Mouse (Mus musculus) kidney, postnatal 0 days (tissue): Measurements from ENCODE around the gene Pecam1. TPM values are rescaled to one million over a fixed set of nuclear protein-coding genes. Genes with fewer than 3 reads are reported as not detected.

Experiments
- ATAC-seq: fragments of 200-750 bp; cut with Nextera tagmentation; replicated peaks from 2 replicates; pipeline ENCODE4 v1.8.0; 2017; ENCODE audit warnings: low read depth, moderate number of reproducible peaks, moderate TSS enrichment, moderate library complexity; ENCODE audit not compliant: low FRiP score
- DNase-seq: peaks from one replicate; pipeline ENCODE4 v3.0.0-alpha.2; 2016; ENCODE audit warnings: low spot score
- H3K27ac ChIP-seq: fragments of 300-500 bp; sonication (generic); 2 replicates; pipeline ENCODE4 v1.5.1; 2014; ENCODE audit warnings: mild to moderate bottlenecking
- H3K27me3 ChIP-seq: fragments of 300-500 bp; sonication (generic); 2 replicates; pipeline ENCODE4 v1.6.1; 2014; ENCODE audit warnings: low read length, mixed read lengths; ENCODE audit not compliant: insufficient read depth
- H3K36me3 ChIP-seq: fragments of 300-500 bp; sonication (generic); 2 replicates; pipeline ENCODE4 v1.6.1; 2014; ENCODE audit warnings: low read length, mixed read lengths; ENCODE audit not compliant: insufficient read depth
- H3K4me1 ChIP-seq: fragments of 300-500 bp; sonication (generic); replicated peaks from 2 replicates; pipeline ENCODE4 v1.6.1; 2014; ENCODE audit warnings: antibody characterized with exemption, low read length, mixed read lengths; ENCODE audit not compliant: insufficient read depth
- H3K4me2 ChIP-seq: fragments of 300-500 bp; sonication (generic); 2 replicates; pipeline ENCODE4 v1.6.1; 2014; ENCODE audit warnings: mild to moderate bottlenecking, low read length, moderate library complexity, mixed read lengths
- H3K4me3 ChIP-seq: fragments of 300-500 bp; sonication (generic); replicated peaks from 2 replicates; pipeline ENCODE4 v1.5.1; 2014; ENCODE audit warnings: low read depth, low read length
- H3K9ac ChIP-seq: fragments of 300-500 bp; sonication (generic); 2 replicates; pipeline ENCODE4 v1.6.1; 2014; ENCODE audit warnings: low read depth, low read length
- H3K9me3 ChIP-seq: fragments of 300-500 bp; sonication (generic); replicated peaks from 2 replicates; pipeline ENCODE4 v1.6.1; 2016; ENCODE audit warnings: low read length, inconsistent platforms, mixed read lengths
- CTCF ChIP-seq: IDR thresholded peaks from 2 replicates; pipeline ENCODE4 v1.5.1; 2016; ENCODE audit warnings: antibody characterized with exemption, low read depth, mild to moderate bottlenecking, moderate library complexity
- WGBS: fragments of 180-500 bp; shearing (Covaris S2); extraction: QIAGEN DNeasy Blood & Tissue Kit; methylation state at CpG from one replicate; pipeline ENCODE4 v1.1.7; 2014; 5-methylcytosine and 5-hydroxymethylcytosine counted together
- polyA plus RNA-seq: library from polyadenylated mRNA; unstranded; fragments of >200 nt; fragmentation: Nextera tagmentation; extraction: Ambion mirVana; gene quantifications from 2 replicates; pipeline ENCODE4 v1.2.1, GENCODE M21; 2015

Gene Pecam1
- polyA plus RNA-seq, 1 experiment from 2014 or later: 54.1 TPM

GRCm38 (mm10) chr11:106780089-106780425 lies 29.6 kb upstream of the Pecam1 start:
- TF ChIP-seq CTCF: no peak
- Histone ChIP-seq H3K4me1 (no peaks in the 10 kb centered on the region), H3K27ac (peak overlapping the region; percentile 96), H3K4me2 (peak overlapping the region; percentile 79), H3K9ac (no peak overlapping the region), H3K9me3 (no peaks in the 10 kb centered on the region), H3K27me3 (no peaks in the 10 kb centered on the region), H3K4me3 (no peak overlapping the region), H3K36me3 (peaks cover 39% of the 10 kb centered on the region)
- no peak for ATAC-seq
- DNase-seq: no peak
- 62% methylated on average over 4 of the region's 4 CpGs for whole genome bisulfite sequencing

- peak within 1 kb of the TSS; percentile 91 for H3K9ac ChIP-seq
- peak within 1 kb of the TSS; percentile 96 for H3K27ac ChIP-seq
- WGBS: under 1% methylated on average over 30 of the region's 30 CpGs
- ATAC-seq (peak; percentile 96), DNase-seq (peak; percentile 97)
- TF ChIP-seq CTCF: no peak
- peaks cover 40% of the 10 kb centered on the region for H3K36me3 ChIP-seq
- no peaks in the 10 kb centered on the region for H3K9me3 ChIP-seq
- H3K4me1 ChIP-seq: no peaks in the 10 kb centered on the region
- H3K4me2 ChIP-seq: peak within 1 kb of the TSS; percentile 79
- no peaks in the 10 kb centered on the region for H3K27me3 ChIP-seq
- H3K4me3 ChIP-seq: peak within 1 kb of the TSS; percentile 62
Measured at GRCm38 (mm10) chr11:106779388-106780088, 29.1 kb upstream of the Pecam1 start, which contains the start of gene Polg2. Gene Polg2 (minus strand): TSS chr11:106779537.

GRCm38 (mm10) chr11:106778589-106779387 lies 28.4 kb upstream of the Pecam1 start:
- Histone ChIP-seq H3K4me1 (no peaks in the 10 kb centered on the region), H3K9ac (peak overlapping the region; percentile 91), H3K4me2 (peak overlapping the region; percentile 79), H3K4me3 (peak overlapping the region; percentile 62), H3K36me3 (peaks cover 38% of the 10 kb centered on the region), H3K27ac (peak overlapping the region; percentile 96), H3K27me3 (no peaks in the 10 kb centered on the region), H3K9me3 (no peaks in the 10 kb centered on the region)
- DNase-seq (peak; percentile 68), ATAC-seq (peak; percentile 81; the same call in 1 of the 2 replicates)
- 1% methylated on average over 39 of the region's 39 CpGs for WGBS
- no peak for TF ChIP-seq CTCF

- Histone ChIP-seq H3K4me3 (no peak overlapping the region), H3K4me1 (no peaks in the 10 kb centered on the region), H3K9me3 (no peaks in the 10 kb centered on the region), H3K27ac (no peak overlapping the region), H3K4me2 (peak overlapping the region; percentile 79; the same call in 1 of the 2 replicates), H3K9ac (no peak overlapping the region), H3K36me3 (peaks cover 35% of the 10 kb centered on the region), H3K27me3 (no peaks in the 10 kb centered on the region)
- no peak for TF ChIP-seq CTCF
- ATAC-seq (no peak), DNase-seq (no peak)
- 90% methylated on average over 7 of the region's 7 CpGs for WGBS
Measured at GRCm38 (mm10) chr11:106778132-106778531, 27.7 kb upstream of the Pecam1 start.

GRCm38 (mm10) chr11:106777395-106777794 lies 27.0 kb upstream of the Pecam1 start:
- no peak overlapping the region for H3K4me3 ChIP-seq
- peaks cover 32% of the 10 kb centered on the region for H3K36me3 ChIP-seq
- DNase-seq (no peak), ATAC-seq (no peak)
- no peaks in the 10 kb centered on the region for H3K4me1 ChIP-seq
- H3K4me2 ChIP-seq: no peak overlapping the region
- no peaks in the 10 kb centered on the region for H3K9me3 ChIP-seq
- WGBS: 86% methylated on average over 3 of the region's 3 CpGs
- H3K27me3 ChIP-seq: no peaks in the 10 kb centered on the region
- H3K9ac ChIP-seq: no peak overlapping the region
- TF ChIP-seq CTCF: no peak
- H3K27ac ChIP-seq: no peak overlapping the region

GRCm38 (mm10) chr11:106776960-106777359 lies 26.5 kb upstream of the Pecam1 start:
- H3K4me3 ChIP-seq: no peak overlapping the region
- no peak overlapping the region for H3K27ac ChIP-seq
- H3K4me2 ChIP-seq: no peak overlapping the region
- no peak for DNase-seq
- no peaks in the 10 kb centered on the region for H3K4me1 ChIP-seq
- peaks cover 34% of the 10 kb centered on the region for H3K36me3 ChIP-seq
- no peak for ATAC-seq
- H3K9me3 ChIP-seq: no peaks in the 10 kb centered on the region
- H3K27me3 ChIP-seq: no peaks in the 10 kb centered on the region
- H3K9ac ChIP-seq: no peak overlapping the region
- no peak for TF ChIP-seq CTCF
- 80% methylated on average over 4 of the region's 4 CpGs for WGBS
